Mouse (Mus musculus): ENCODE measurements around the gene Tmem175. TPM values are rescaled to one million over a fixed set of nuclear protein-coding genes. Genes with fewer than 3 reads are reported as not detected.

The Tmem175 gene
- polyA plus RNA-seq, 1 experiment from 2014 or later: 27.9 TPM

DNA sequence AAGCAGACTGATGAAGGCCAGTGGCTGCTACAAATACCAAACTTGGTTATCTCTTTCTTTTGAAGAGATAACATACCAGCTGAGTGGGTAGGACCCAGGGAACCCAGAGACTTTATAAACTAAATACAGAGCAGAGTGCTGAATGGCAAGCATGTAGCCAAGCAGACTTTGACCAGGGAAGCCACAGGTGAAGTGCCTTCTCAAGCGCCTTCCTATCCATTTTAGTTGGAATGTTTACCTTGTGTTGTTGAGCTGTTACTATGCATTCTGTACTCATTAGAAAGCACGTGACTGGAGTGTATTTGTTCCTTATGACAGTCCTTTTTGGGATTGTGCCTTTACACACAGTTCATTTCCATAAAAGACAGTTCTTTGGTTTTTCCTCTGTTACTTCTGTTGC is 14.1 kb downstream of the Tmem175 start:
- Histone ChIP-seq H3K36me3 (peaks cover 69% of the 10 kb centered on the region), H3K27ac (no peak overlapping the region), H3K9ac (no peak overlapping the region), H3K9me3 (no peaks in the 10 kb centered on the region), H3K27me3 (no peaks in the 10 kb centered on the region), H3K4me1 (no peaks in the 10 kb centered on the region), H3K4me2 (no peak overlapping the region), H3K4me3 (no peak overlapping the region)
- ATAC-seq (ENCODE audit: insufficient number of reproducible peaks, low FRiP score, low TSS enrichment, low read depth): no peak
- 84% methylated on average over 2 of the region's 2 CpGs for WGBS

DNA sequence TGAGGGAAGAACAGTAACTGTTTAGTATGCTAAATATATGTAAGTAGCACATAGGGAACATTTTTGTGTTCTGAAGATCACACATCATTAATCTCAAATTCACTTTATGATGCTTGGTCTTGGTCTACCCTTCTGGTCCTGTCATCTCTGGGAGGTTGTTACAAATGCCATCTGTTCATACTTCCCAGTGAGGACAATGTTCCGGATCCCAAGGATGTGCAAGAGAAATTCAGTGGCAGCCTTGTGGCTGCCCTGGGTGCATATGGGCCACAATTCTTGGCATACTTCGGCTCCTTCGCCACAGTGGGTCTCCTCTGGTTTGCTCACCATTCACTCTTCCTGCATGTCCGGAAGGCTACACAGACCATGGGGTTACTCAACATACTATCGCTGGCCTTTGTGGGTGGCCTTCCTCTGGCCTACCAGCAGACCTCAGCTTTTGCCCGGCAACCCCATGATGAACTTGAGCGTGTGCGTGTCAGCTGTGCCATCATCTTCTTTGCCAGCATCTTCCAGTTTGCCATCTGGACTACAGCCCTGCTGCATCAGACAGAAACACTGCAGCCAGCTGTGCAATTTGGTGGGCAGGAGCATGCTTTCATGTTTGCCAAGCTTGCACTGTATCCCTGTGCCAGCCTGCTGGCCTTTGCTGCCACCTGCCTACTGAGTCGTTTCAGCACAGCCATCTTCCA is 16.2 kb downstream of the Tmem175 start:
- Histone ChIP-seq H3K4me2 (no peak overlapping the region), H3K4me1 (no peaks in the 10 kb centered on the region), H3K27me3 (no peaks in the 10 kb centered on the region), H3K9ac (no peak overlapping the region), H3K4me3 (no peak overlapping the region), H3K36me3 (peaks cover 81% of the 10 kb centered on the region), H3K27ac (no peak overlapping the region), H3K9me3 (no peaks in the 10 kb centered on the region)
- ATAC-seq (ENCODE audit: insufficient number of reproducible peaks, low FRiP score, low TSS enrichment, low read depth): no peak
- 88% methylated on average over 9 of the region's 9 CpGs for WGBS

DNA sequence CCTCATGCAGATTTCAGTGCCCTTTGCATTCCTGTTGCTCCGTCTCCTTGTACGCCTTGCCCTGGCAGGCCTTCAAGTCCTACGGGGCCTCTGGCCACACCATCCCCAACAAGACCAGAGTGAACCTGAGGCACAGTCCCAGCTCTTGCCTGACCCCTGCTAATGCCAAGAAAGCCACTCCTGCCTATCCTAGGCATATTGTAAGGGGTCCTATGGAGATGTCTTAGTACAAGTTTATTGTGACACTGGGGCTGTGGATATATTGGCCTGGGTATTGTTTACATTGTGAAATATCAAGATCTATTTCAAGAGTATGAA is 16.7 kb downstream of the Tmem175 start:
- H3K27me3 ChIP-seq: no peaks in the 10 kb centered on the region
- no peak overlapping the region for H3K4me2 ChIP-seq
- H3K36me3 ChIP-seq: peaks cover 85% of the 10 kb centered on the region
- ATAC-seq (ENCODE audit: insufficient number of reproducible peaks, low FRiP score, low TSS enrichment, low read depth): no peak
- WGBS: 86% methylated on average over 3 of the region's 3 CpGs
- no peak overlapping the region for H3K27ac ChIP-seq
- no peak overlapping the region for H3K4me3 ChIP-seq
- H3K9ac ChIP-seq: no peak overlapping the region
- H3K4me1 ChIP-seq: no peaks in the 10 kb centered on the region
- no peaks in the 10 kb centered on the region for H3K9me3 ChIP-seq

DNA sequence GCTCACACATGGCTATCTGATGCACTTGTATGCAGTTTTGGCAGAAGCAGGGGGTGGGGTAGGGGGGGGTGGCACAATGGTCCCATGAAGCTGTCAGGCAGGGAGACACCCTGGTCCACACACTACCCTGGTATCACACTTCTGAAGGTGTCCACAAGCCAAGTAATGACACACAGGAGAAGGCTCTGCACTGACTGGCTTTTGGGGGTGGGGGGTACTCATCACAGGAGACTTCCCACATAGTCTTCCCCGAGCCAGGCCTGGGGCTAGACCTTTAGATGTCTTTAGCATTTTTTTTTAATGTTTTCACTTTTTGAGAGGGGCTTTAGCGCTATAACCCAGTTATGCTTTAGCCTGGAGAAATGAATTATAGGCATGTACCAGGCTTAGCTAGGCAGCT is 17.7 kb downstream of the Tmem175 start:
- H3K4me1 ChIP-seq: no peaks in the 10 kb centered on the region
- no peaks in the 10 kb centered on the region for H3K9me3 ChIP-seq
- no peaks in the 10 kb centered on the region for H3K27me3 ChIP-seq
- H3K4me2 ChIP-seq: no peak overlapping the region
- H3K36me3 ChIP-seq: peaks cover 86% of the 10 kb centered on the region
- no peak for ATAC-seq (ENCODE audit: insufficient number of reproducible peaks, low FRiP score, low TSS enrichment, low read depth)
- WGBS: 84% methylated on average over 2 of the region's 2 CpGs
- no peak overlapping the region for H3K4me3 ChIP-seq
- no peak overlapping the region for H3K9ac ChIP-seq
- H3K27ac ChIP-seq: no peak overlapping the region

DNA sequence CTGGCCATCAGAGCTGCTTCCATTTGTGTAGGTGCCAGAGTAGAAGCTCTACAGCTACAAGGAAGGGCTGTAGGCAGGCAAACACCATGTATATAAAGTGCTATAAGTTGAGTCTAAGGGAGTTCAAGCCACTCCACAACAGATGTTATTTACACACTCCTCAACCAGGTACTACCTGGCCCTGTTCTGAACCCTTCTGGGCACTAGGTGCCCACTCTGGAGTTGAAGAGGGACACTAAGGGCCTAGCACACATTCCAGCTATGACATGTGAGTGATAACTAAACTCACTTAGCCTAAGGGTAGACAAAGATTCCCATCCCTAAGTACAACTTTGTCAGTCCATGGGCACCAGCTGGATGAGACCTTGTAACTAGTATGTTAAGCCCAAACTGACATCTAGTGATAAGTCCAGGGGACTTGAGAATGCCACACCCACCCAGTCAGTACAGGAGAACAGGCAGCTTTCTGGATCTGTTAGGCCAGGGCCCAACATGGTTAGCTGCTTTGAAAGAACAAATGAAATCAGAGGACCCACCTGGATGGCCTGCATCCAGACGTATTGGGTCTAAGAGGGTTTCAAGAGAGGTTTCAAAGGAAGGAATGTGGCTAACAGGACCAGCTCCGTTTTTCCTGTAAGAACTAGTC is 18.4 kb downstream of the Tmem175 start:
- peaks cover 86% of the 10 kb centered on the region for H3K36me3 ChIP-seq
- 79% methylated on average over 2 of the region's 2 CpGs for WGBS
- H3K4me3 ChIP-seq: no peak overlapping the region
- no peaks in the 10 kb centered on the region for H3K27me3 ChIP-seq
- no peaks in the 10 kb centered on the region for H3K9me3 ChIP-seq
- no peaks in the 10 kb centered on the region for H3K4me1 ChIP-seq
- no peak overlapping the region for H3K9ac ChIP-seq
- no peak for ATAC-seq (ENCODE audit: insufficient number of reproducible peaks, low FRiP score, low TSS enrichment, low read depth)
- no peak overlapping the region for H3K4me2 ChIP-seq
- no peak overlapping the region for H3K27ac ChIP-seq

DNA sequence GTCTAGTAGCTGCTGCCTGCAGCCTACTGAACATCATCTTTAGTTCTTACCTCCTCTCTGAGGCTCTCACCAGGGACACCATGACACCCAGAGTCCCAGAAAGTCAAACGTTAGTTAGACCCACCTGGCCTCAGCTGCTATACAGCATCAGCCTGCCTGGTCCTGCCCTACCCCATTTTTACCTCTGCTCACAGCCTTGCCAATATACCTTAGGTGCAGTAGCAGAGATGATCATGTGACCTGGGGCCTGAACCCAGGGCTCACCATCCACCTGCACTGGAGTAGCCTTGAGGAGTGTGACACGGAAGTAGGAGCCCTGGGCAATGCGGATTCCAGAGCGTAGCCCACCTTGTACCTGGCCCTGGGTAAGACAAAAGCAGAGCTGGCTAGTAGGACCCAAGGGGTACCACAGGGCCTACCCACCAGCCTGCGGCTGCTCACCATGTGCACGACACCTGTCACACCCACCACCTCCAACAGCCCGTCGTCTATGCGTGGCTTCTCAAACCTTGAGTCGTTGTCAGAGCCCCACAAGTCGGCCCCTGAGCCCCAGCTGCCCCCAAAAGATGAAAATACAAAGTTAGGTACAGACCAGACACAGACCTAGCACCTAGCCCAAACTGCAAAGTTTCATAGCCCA is 19.5 kb downstream of the Tmem175 start:
- no peaks in the 10 kb centered on the region for H3K4me1 ChIP-seq
- no peak overlapping the region for H3K9ac ChIP-seq
- no peak overlapping the region for H3K27ac ChIP-seq
- peaks cover 89% of the 10 kb centered on the region for H3K36me3 ChIP-seq
- no peak overlapping the region for H3K4me2 ChIP-seq
- no peak for ATAC-seq (ENCODE audit: insufficient number of reproducible peaks, low FRiP score, low TSS enrichment, low read depth)
- no peaks in the 10 kb centered on the region for H3K9me3 ChIP-seq
- no peaks in the 10 kb centered on the region for H3K27me3 ChIP-seq
- H3K4me3 ChIP-seq: no peak overlapping the region
- 90% methylated on average over 11 of the region's 11 CpGs for WGBS

DNA sequence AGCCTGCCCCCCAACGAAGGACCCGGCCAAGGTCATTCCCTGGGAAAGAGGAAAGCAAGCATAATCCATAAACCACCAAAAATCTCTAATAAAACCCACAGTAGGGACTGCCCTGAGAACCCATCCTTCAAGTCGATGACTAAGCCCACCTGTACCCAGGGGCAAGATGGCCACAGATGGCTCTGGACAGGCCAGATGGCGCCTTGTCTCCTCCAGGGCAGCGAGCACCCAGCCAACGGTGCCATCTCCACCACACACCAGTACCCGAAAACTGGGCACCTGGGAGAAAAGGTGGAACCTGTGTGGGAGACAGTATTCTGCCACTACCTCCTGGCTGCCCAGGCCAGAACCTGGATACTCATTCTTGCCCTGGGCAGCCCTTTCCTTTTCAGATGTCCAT is 20.8 kb downstream of the Tmem175 start:
- Histone ChIP-seq H3K27ac (no peak overlapping the region), H3K9me3 (no peaks in the 10 kb centered on the region), H3K36me3 (peaks cover 91% of the 10 kb centered on the region), H3K4me2 (no peak overlapping the region), H3K4me1 (no peaks in the 10 kb centered on the region), H3K4me3 (no peak overlapping the region), H3K9ac (no peak overlapping the region), H3K27me3 (no peaks in the 10 kb centered on the region)
- 80% methylated on average over 7 of the region's 7 CpGs for WGBS
- ATAC-seq (ENCODE audit: insufficient number of reproducible peaks, low FRiP score, low TSS enrichment, low read depth): no peak

DNA sequence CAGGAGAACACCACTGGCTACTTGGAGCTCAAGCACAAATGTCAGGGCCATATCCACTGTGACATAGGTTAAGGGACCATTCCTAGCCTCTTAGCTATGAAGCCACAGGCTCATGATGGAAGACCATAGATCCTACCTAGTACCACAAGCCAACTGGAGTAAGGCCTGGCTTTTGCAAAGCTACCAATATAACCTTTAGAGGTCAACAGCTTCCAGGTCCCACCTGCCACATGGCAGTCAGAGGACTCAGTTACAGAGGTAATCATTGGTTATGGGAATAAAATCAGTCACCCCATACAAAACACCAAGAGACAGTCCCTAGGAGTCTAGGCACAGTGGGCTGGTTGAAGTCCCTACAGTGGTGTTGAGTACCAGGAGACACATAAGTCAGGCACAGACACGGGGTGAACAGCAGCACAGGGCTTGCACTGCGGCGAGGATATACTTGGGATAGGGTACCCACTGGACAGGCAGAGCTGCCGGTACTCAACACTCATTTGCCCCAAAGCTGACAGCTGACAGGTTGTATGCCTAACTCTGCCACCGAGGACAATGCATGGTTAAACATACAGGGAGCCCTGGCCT is 21.7 kb downstream of the Tmem175 start:
- H3K9ac ChIP-seq: no peak overlapping the region
- H3K4me1 ChIP-seq: no peaks in the 10 kb centered on the region
- no peak overlapping the region for H3K4me2 ChIP-seq
- no peak overlapping the region for H3K4me3 ChIP-seq
- peaks cover 91% of the 10 kb centered on the region for H3K36me3 ChIP-seq
- H3K27me3 ChIP-seq: no peaks in the 10 kb centered on the region
- 77% methylated on average over 5 of the region's 5 CpGs for WGBS
- no peaks in the 10 kb centered on the region for H3K9me3 ChIP-seq
- no peak overlapping the region for H3K27ac ChIP-seq
- ATAC-seq (ENCODE audit: insufficient number of reproducible peaks, low FRiP score, low TSS enrichment, low read depth): no peak

DNA sequence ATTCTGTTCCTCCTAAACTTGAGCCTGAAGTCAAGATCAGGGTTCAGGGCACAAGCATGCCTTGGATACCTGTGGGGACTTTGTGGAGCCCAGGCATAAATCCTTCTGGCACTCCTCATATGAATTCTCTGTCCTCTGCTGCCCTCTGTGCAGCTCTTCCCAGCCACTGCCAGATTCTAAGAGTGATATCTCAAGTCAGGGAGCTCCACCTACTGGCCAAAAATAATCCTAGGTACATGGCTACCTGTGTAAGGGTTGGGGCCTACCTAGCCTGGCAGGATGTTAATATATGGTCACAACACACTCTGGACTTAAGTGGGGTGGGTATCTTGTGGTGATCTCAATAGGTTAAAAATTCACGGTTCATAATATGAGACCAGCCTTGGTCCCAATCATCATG is 22.3 kb downstream of the Tmem175 start:
- Histone ChIP-seq H3K27me3 (no peaks in the 10 kb centered on the region), H3K4me2 (no peak overlapping the region), H3K4me3 (no peak overlapping the region), H3K4me1 (no peaks in the 10 kb centered on the region), H3K9ac (no peak overlapping the region), H3K36me3 (peaks cover 89% of the 10 kb centered on the region), H3K27ac (no peak overlapping the region), H3K9me3 (no peaks in the 10 kb centered on the region)
- no peak for ATAC-seq (ENCODE audit: insufficient number of reproducible peaks, low FRiP score, low TSS enrichment, low read depth)
- 73% methylated on average over 1 of the region's 1 CpGs for WGBS

DNA sequence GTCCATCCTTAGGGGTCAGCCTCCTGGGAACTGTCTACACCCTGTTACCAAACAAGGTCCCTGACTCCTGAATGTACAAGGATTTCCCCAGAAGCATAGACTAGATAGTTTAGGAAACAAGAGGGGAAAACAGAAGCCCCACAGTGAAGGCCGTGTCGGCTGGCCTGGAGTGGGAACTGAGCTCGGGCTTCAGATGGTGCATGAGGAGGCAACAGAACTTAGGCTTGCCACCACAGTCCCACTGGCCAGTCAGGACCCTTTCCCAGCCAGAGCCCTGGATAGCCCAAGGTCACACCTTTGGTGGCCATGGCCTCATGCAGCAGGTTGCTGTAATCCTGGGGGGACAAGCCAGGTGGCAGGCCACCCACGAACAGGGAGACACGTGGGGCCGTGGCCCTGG is 23.8 kb downstream of the Tmem175 start:
- Histone ChIP-seq H3K27ac (no peak overlapping the region), H3K4me2 (no peak overlapping the region), H3K4me3 (no peak overlapping the region), H3K9ac (no peak overlapping the region), H3K27me3 (no peaks in the 10 kb centered on the region), H3K36me3 (peaks cover 89% of the 10 kb centered on the region), H3K4me1 (0 out of 2 replicates have a peak, but pooled peaks cover under 1% of the 10 kb centered on the region), H3K9me3 (no peaks in the 10 kb centered on the region)
- ATAC-seq (ENCODE audit: insufficient number of reproducible peaks, low FRiP score, low TSS enrichment, low read depth): no peak
- WGBS: 80% methylated on average over 6 of the region's 6 CpGs

DNA sequence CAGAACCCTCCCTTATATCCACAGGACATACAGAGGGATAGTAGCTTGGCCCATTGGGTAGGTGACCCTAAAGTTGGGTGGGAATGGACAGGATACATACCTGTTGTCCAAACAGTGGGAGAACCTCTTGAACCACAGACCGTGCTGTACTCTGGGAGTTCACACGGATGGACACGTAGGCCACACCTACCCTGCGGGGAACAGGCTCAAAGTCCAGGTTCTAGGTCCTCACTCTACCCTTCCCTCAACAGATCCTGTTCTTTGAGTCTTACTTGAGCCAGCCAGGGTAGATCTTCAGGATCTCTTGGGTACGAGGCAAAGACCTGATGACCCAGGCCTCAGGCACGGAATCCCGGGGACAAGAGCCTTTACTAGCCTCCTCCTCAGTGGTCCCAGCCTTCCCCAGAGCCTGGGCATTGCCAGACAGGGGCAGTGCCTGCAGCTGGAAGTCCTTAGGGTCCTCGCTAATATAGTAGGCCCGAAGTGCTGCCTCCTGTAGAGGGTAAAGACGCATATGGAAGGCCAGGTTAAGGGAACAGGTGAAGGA is 24.9 kb downstream of the Tmem175 start:
- 91% methylated on average over 10 of the region's 10 CpGs for WGBS

DNA sequence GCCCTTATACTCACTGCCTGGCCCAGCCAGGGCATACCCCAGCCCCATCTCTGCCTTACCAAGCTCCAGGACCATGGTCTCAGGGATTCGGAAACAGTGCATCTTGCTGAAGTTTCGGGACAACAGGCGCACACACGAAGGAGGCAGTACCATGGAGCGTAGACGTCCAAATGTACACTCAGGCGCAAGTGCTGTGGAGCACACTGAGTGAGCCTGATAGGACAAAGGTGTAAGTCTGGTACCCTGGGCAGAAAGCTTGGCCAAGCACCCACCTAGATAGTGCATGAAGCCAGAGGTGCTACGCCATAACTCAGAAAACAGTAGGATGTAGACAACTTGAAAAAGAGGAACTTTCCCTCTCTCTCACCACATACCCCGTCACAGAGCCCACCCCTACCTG is 25.8 kb downstream of the Tmem175 start:
- Histone ChIP-seq H3K36me3 (peaks cover 71% of the 10 kb centered on the region), H3K27me3 (no peaks in the 10 kb centered on the region), H3K4me3 (no peak overlapping the region), H3K27ac (no peak overlapping the region), H3K4me1 (peaks cover 16% of the 10 kb centered on the region), H3K9ac (no peak overlapping the region), H3K9me3 (no peaks in the 10 kb centered on the region), H3K4me2 (no peak overlapping the region)
- 96% methylated on average over 9 of the region's 9 CpGs for WGBS
- no peak for ATAC-seq (ENCODE audit: insufficient number of reproducible peaks, low FRiP score, low TSS enrichment, low read depth)

More for the DNA sequence above, 24.9 kb downstream of the Tmem175 start:
- Histone ChIP-seq H3K9ac (no peak overlapping the region), H3K9me3 (no peaks in the 10 kb centered on the region), H3K4me1 (peaks cover 11% of the 10 kb centered on the region), H3K4me3 (no peak overlapping the region), H3K27ac (no peak overlapping the region), H3K27me3 (no peaks in the 10 kb centered on the region), H3K36me3 (peaks cover 78% of the 10 kb centered on the region), H3K4me2 (no peak overlapping the region)
- no peak for ATAC-seq (ENCODE audit: insufficient number of reproducible peaks, low FRiP score, low TSS enrichment, low read depth)

Measured in limb, embryonic 15.5 days (tissue).